Mouse (Mus musculus): Measurements from ENCODE around the gene Gm11011.

The Gm11011 gene

GRCm38 (mm10) chr2:169589697-169590096 is 2.2 kb upstream of the Gm11011 start:
- no peak for DNase-seq (ENCODE audit: low read depth, low spot score)

- DNase-seq (ENCODE audit: low read depth, low spot score), result no peak
These were observed 857 bp downstream of the Gm11011 start for GRCm38 (mm10) chr2:169586688-169587087.

- DNase-seq (ENCODE audit: low read depth, low spot score), result no peak
These were observed 1.8 kb downstream of the Gm11011 start for GRCm38 (mm10) chr2:169585631-169586285.

GRCm38 (mm10) chr2:169584745-169585456 is 2.6 kb downstream of the Gm11011 start:
- DNase-seq (ENCODE audit: low read depth, low spot score), result no peak

GRCm38 (mm10) chr2:169583476-169583875 is 4.1 kb downstream of the Gm11011 start:
- DNase-seq (ENCODE audit: low read depth, low spot score), result no peak

- no peak for DNase-seq (ENCODE audit: low read depth, low spot score)
These were observed 9.9 kb downstream of the Gm11011 start for GRCm38 (mm10) chr2:169577508-169578196.

- no peak for DNase-seq (ENCODE audit: low read depth, low spot score)
These were observed 17.5 kb downstream of the Gm11011 start for GRCm38 (mm10) chr2:169570063-169570462.

GRCm38 (mm10) chr2:169566159-169566558 is 21.4 kb downstream of the Gm11011 start:
- no peak for DNase-seq (ENCODE audit: low read depth, low spot score)

GRCm38 (mm10) chr2:169565751-169566150 is 21.8 kb downstream of the Gm11011 start:
- no peak for DNase-seq (ENCODE audit: low read depth, low spot score)

GRCm38 (mm10) chr2:169545674-169546073 is 41.9 kb downstream of the Gm11011 start:
- no peak for DNase-seq (ENCODE audit: low read depth, low spot score)

GRCm38 (mm10) chr2:169538906-169539305 is 48.6 kb downstream of the Gm11011 start:
- DNase-seq (ENCODE audit: low read depth, low spot score), result no peak
